Mouse (Mus musculus): ENCODE data around the gene Fcamr. TPM values are rescaled to one million over a fixed set of nuclear protein-coding genes. Genes with fewer than 3 reads are reported as not detected.

Fcamr gene
- total RNA-seq, 2 experiments from 2014 or later: 0.16 TPM; not detected in 1

DNA sequence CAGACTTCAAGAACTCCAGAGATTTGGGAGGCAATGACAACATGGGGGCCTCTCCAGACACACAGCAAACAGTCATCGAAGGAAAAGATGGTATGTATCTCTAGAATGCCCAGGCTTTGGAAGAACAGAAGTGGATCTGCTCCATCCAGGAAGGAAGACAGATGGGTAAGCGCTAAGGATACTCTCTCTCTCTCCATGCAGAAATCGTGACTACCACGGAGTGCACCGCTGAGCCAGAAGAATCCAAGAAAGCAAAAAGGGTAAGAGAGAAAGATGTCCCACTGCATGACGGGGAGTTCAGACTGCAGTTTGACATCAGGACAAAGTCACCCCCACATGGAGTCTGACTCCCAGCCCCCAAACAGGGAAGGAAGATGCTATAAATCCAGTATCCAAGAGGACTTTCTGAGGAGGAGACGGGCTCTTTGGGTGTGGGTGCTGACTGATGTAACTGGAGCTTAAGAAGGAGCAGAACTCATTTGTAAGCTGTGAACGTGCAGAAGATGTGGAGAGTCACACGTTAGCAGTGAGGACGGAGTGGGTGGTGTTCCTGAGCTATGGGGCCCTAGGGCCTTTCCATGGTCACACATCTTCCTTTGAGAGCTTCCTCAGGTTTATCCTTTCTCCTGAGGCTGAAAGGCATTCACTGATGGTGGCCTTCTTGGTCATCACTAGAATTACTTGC is 49.0 kb downstream of the Fcamr start:
- DNase-seq (ENCODE audit: low spot score in 2 of 2): no peak

- DNase-seq (ENCODE audit: low spot score in 2 of 2): no peak
These were observed 49.7 kb downstream of the Fcamr start for GRCm38 (mm10) chr1:130850405-130850804.

- no peak for DNase-seq (ENCODE audit: low spot score in 2 of 2)
These were observed 54.1 kb downstream of the Fcamr start for GRCm38 (mm10) chr1:130854819-130855218.

GRCm38 (mm10) chr1:130855723-130856122 is 55.0 kb downstream of the Fcamr start:
- no peak for DNase-seq (ENCODE audit: low spot score in 2 of 2)

DNA sequence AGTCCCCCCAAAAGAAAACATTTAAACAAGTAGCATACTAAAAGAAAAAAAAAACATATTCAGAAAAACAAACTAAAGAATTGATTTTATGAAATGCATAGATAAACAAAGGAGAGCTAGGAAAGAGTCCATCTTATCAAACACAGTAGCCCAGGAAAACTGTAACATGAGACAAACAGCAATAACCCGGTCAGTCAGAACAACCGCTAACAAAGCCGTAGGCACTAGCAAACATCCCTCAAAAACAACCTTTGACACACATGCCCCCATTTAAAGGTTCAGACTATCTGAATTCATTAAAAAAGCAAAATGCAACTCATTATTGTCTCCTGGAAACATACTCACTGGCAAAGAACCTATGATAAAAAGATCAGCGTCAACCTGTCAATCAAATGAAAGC is 56.8 kb downstream of the Fcamr start:
- DNase-seq (ENCODE audit: low spot score in 2 of 2): no peak

DNA sequence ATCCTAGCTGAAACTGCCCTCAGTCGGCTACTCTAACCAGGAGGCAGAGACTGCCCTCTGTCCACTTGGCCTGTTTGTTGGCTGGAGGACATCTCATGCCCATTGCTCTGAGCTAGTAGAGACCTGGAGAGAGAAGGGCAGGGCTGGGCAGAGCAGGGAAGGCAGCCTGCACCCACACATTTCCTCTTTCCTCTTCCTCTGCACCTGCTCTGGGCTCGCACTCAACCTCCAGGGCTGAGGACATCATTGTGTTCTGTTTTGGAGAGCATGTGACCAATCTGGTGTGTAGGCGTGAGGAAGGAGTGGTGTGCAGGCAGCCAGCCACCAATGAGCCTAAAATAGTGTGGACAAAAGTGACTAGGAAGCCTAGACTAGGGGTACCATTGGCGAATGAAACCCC is 63.5 kb downstream of the Fcamr start:
- DNase-seq (ENCODE audit: low spot score in 2 of 2): no peak

Other genes with a start within 250 kb of the Fcamr start
- gene Zp3r, start 171.3 kb upstream of the Fcamr start, total RNA-seq (2021): not detected
- under 1 TPM in 1 of 2 experiments, not detected in 1; 0.23 TPM for gene C4bp, start 139.3 kb upstream of the Fcamr start, total RNA-seq (2021)
- gene Gm29427, start 85.1 kb upstream of the Fcamr start, total RNA-seq (2021): under 1 TPM in 1 of 2 experiments, not detected in 1; 0.38 TPM
- 10 to 100 TPM in 1 of 2 experiments, 1 to 10 TPM in 1; 9.9 to 10.5 TPM for gene Yod1, start 83.6 kb upstream of the Fcamr start, total RNA-seq (2021)
- 10 to 100 TPM; 22.8 to 46.9 TPM for gene Pfkfb2, start 71.6 kb upstream of the Fcamr start, total RNA-seq (2021)
- gene AA986860, start 68.9 kb upstream of the Fcamr start, total RNA-seq (2021): 1 to 10 TPM; 2.4 to 7.7 TPM
- under 1 TPM; 0.19 to 0.50 TPM for gene Pigr, start 25.8 kb downstream of the Fcamr start, total RNA-seq (2021)
- under 1 TPM; 0.35 to 0.53 TPM for gene Fcmr, start 64.8 kb downstream of the Fcamr start, total RNA-seq (2021)
- gene Il24, start 86.6 kb downstream of the Fcamr start, total RNA-seq (2021): not detected
- not detected for gene Il20, start 110.5 kb downstream of the Fcamr start, total RNA-seq (2021)
- not detected for gene Il19, start 139.2 kb downstream of the Fcamr start, total RNA-seq (2021)
- not detected for gene Il10, start 218.9 kb downstream of the Fcamr start, total RNA-seq (2021)

Data from adrenal gland, adult 18-20 months (tissue).